Mouse (Mus musculus): ENCODE measurements around the gene 1700037H04Rik. TPM values are rescaled to one million over a fixed set of nuclear protein-coding genes. Genes with fewer than 3 reads are reported as not detected.

1700037H04Rik gene
- total and polyA plus RNA-seq, 3 experiments = 9.8 to 48.9 (median 11.3) TPM

DNA sequence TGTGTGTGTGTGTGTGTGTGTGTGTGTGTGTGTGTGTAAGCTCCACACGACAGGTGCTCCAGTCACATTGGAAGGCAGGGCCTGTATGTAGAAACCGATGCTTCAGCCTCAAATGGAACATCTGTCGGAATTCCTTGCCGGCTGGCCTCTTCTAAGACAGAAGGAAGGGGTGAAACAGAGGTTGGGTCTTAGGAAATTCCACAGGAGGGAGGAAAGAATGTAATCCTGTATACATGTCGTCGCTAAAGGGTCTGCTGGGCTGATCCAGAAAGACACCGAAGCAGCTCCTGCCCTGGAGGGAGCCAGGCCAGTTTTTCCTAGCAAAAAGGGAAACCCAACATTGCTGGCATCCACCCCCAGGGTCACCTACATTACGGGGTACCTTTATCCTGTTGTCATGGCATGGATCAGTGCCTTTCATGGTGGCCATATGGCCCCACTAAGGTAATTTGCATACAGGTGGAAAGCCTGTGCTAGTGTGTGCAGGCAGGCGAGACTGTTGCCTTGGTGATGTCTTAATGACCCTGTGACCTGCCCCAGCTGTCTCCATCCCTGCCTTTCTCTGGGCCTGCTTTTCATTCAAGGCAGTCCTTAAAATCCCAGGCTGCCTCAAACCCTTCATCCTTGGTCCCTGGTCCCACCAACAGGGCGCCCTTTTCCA lies 30.6 kb upstream of the 1700037H04Rik start:
- Histone ChIP-seq H3K4me3 (no peak overlapping the region), H3K36me3 (ENCODE audit: control insufficient read depth, insufficient read depth, low read length) (no peaks in the 10 kb centered on the region), H3K79me2 (replicated peaks; ENCODE audit: control insufficient read depth, insufficient read depth, low read length) (no peaks in the 10 kb centered on the region), H3K9ac (ENCODE audit: low read depth, low read length) (no peak overlapping the region), H3K27ac (no peak overlapping the region), H3K27me3 (ENCODE audit: control insufficient read depth, insufficient read depth, low read length) (no peaks in the 10 kb centered on the region), H3K4me1 (ENCODE audit: control insufficient read depth, insufficient read depth, low read length) (peaks cover 5% of the 10 kb centered on the region)
- peak in 1 of 2 experiments; percentile 36 for DNase-seq
- TF ChIP-seq POLR2A (IDR thresholded peaks at IDR 0.05; ENCODE audit: insufficient read depth, low read depth, low read length) (no peak), EP300 (IDR thresholded peaks at IDR 0.05; ENCODE audit: insufficient read depth, low read depth, low read length) (no peak), CTCF (IDR thresholded peaks at IDR 0.05) (no peak)
- 80% methylated on average over 10 of the region's 10 CpGs for WGBS
- intact Hi-C loops (cut with DNase I) = no loop called here

DNA sequence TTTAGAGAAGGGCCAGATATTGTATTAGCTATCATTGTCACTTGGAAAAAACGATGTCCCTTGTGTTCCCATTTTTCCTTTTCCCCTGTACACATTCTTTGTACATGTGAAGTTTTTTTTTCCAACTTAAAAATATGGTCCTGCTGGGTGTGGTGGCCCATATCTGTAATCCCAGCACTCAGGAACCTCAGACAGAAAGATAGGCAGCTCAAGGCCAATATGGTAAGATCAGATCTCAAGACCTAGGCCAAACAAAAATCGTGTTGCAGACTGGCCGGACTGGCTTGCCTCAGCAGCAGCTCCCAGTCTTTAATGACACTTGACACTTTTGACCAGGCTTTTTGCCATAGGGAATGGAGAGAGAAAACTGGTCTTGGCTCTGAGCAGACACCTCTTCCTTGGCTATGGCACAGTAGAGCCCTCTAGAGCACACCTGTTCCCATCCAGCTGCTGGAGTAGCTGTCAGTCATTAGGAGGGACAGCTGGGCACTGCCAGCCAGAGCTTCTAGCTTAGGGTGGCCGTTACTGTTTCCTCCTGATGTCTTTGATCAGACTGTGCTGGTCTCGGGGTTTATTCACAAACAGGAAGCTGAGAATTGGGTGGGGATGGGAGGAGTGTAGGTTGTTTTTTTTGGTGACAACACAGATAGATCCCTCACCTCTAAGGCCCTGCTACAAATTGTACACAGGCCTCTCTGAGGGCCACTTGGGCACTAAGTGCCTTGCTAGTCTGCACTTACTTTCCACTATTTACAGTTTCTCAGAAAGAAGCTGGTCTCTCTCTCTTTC lies 29.8 kb upstream of the 1700037H04Rik start:
- TF ChIP-seq CTCF (IDR thresholded peaks at IDR 0.05) = no peak
- TF ChIP-seq EP300 (IDR thresholded peaks at IDR 0.05; ENCODE audit: insufficient read depth, low read depth, low read length) = no peak
- no peak for TF ChIP-seq POLR2A (IDR thresholded peaks at IDR 0.05; ENCODE audit: insufficient read depth, low read depth, low read length)
- DNase-seq = no peak
- Histone ChIP-seq H3K79me2 (replicated peaks; ENCODE audit: control insufficient read depth, insufficient read depth, low read length) (no peaks in the 10 kb centered on the region), H3K4me1 (ENCODE audit: control insufficient read depth, insufficient read depth, low read length) (peaks cover 5% of the 10 kb centered on the region), H3K4me3 (no peak overlapping the region), H3K27ac (no peak overlapping the region), H3K36me3 (ENCODE audit: control insufficient read depth, insufficient read depth, low read length) (no peaks in the 10 kb centered on the region), H3K27me3 (ENCODE audit: control insufficient read depth, insufficient read depth, low read length) (no peaks in the 10 kb centered on the region), H3K9ac (ENCODE audit: low read depth, low read length) (no peak overlapping the region)
- WGBS = 50% methylated on average over 5 of the region's 5 CpGs
- intact Hi-C loops (cut with DNase I) = loop anchor here (10.0 kb wide), 1 partner anchor 165 kb away; the partner anchor contains the start of gene Rnf24

DNA sequence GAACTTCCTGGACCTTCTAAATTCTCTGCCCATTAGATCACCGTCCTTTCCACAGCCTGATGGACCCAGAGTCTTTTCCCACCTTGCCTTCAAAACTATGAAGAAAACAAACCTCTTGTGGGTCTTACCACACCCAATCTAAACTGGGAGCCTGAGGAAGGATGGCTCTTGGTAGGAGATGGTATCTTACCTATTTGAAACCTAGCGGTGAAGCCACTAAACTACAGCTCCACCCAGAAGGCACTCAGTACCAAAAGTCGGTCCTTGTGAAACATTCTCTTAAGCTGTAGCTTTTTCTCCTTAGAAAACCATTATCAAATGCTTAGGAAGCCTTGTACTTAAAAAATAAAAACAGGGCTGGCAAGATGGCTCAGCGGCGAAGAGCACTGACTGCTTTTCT lies 28.4 kb upstream of the 1700037H04Rik start:
- WGBS = 93% methylated on average over 5 of the region's 5 CpGs
- DNase-seq = no peak
- Histone ChIP-seq H3K4me3 (no peak overlapping the region), H3K9ac (ENCODE audit: low read depth, low read length) (no peak overlapping the region), H3K27ac (no peak overlapping the region), H3K79me2 (replicated peaks; ENCODE audit: control insufficient read depth, insufficient read depth, low read length) (no peaks in the 10 kb centered on the region), H3K36me3 (ENCODE audit: control insufficient read depth, insufficient read depth, low read length) (no peaks in the 10 kb centered on the region), H3K27me3 (ENCODE audit: control insufficient read depth, insufficient read depth, low read length) (no peaks in the 10 kb centered on the region), H3K4me1 (ENCODE audit: control insufficient read depth, insufficient read depth, low read length) (peaks cover 5% of the 10 kb centered on the region)
- TF ChIP-seq EP300 (IDR thresholded peaks at IDR 0.05; ENCODE audit: insufficient read depth, low read depth, low read length) (no peak), CTCF (IDR thresholded peaks at IDR 0.05) (no peak), POLR2A (IDR thresholded peaks at IDR 0.05; ENCODE audit: insufficient read depth, low read depth, low read length) (no peak)
- intact Hi-C loops (cut with DNase I) = loop anchor here (10.0 kb wide), 1 partner anchor 166 kb away; the partner anchor contains the start of gene Rnf24

DNA sequence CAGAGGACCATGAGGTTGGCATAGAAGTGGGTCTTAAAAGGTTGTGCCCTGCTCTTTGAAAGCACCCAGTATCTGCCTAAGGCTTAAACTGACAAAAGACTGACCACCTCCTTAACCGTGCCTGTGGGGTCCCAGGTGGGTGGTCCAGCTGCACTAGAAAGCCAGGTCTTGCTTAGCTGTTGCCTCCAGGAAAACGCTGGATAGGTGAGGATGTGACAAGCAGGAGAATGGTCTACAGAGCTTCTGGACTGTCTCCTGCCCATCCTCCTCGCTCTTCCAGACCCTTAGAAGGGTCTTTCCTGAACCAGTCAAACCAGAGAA lies 27.7 kb upstream of the 1700037H04Rik start:
- WGBS = 53% methylated on average over 3 of the region's 3 CpGs
- Histone ChIP-seq H3K79me2 (replicated peaks; ENCODE audit: control insufficient read depth, insufficient read depth, low read length) (no peaks in the 10 kb centered on the region), H3K4me1 (ENCODE audit: control insufficient read depth, insufficient read depth, low read length) (peaks cover 5% of the 10 kb centered on the region), H3K4me3 (peak overlapping the region; percentile 63; the same call in 1 of the 2 replicates), H3K9ac (ENCODE audit: low read depth, low read length) (peak overlapping the region; percentile 68), H3K27me3 (ENCODE audit: control insufficient read depth, insufficient read depth, low read length) (no peaks in the 10 kb centered on the region), H3K27ac (peak overlapping the region; percentile 70), H3K36me3 (ENCODE audit: control insufficient read depth, insufficient read depth, low read length) (no peaks in the 10 kb centered on the region)
- DNase-seq = no peak
- no peak for TF ChIP-seq EP300 (IDR thresholded peaks at IDR 0.05; ENCODE audit: insufficient read depth, low read depth, low read length)
- TF ChIP-seq CTCF (IDR thresholded peaks at IDR 0.05) = no peak
- TF ChIP-seq POLR2A (IDR thresholded peaks at IDR 0.05; ENCODE audit: insufficient read depth, low read depth, low read length) = no peak
- intact Hi-C loops (cut with DNase I) = loop anchor here (10.0 kb wide), 1 partner anchor 167 kb away; the partner anchor contains the start of gene Rnf24

DNA sequence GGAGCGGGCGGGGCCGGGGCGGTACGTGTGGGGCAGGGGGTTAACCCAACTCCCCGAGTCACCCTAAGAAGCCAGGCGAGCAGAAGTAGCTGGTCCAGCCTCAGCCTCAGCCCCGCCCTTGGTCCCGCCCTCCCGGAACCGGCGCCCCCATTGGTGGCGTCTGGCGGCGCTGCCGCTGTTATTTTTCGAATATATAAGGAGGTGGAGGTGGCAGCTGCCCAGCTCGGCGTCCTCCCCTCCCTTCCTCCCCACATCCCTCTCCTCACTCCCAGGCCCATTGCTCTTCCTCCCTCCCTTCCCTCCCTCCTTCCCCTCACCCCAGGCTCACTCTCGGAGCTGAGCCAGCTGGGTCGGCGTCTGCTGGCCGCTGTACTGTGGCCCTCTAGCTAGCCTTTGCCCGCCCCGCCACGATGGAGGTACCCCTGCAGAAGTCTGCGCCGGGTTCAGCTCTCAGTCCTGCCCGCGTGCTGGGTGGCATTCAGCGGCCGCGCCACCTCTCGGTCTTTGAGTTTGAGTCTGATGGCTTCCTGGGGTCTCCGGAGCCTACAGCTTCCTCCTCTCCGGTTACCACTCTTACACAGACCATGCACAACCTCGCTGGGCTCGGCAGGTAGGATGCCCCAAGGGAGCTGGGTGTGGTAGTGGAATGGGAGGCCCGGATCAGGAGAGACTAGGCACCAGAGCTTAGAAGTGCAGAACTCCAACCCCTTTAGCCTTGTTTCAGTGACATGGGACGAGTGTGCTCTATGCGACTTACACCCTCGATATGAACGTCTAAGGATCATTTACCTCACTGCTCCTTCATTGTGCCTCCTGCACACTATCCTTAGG lies 27.1 kb upstream of the 1700037H04Rik start, which contains the start of the genes Cdc25b and Spef1:
Cdc25b (plus strand) TSS at position 179 of the 831 bp plus-strand sequence.
Spef1 (minus strand) TSS at position 512 of the 831 bp plus-strand sequence.
- no peaks in the 10 kb centered on the region for H3K79me2 ChIP-seq (replicated peaks; ENCODE audit: control insufficient read depth, insufficient read depth, low read length)
- intact Hi-C loops (cut with DNase I) = loop anchor here (10.0 kb wide), 1 partner anchor 168 kb away; the partner anchor contains the start of gene Rnf24
- TF ChIP-seq CTCF (IDR thresholded peaks at IDR 0.05) = peak; percentile 58
- TF ChIP-seq POLR2A (IDR thresholded peaks at IDR 0.05; ENCODE audit: insufficient read depth, low read depth, low read length) = peak; percentile 62; the same call in 1 of the 2 replicates
- 0 out of 2 replicates have a peak, but pooled peaks have one; percentile 38 for TF ChIP-seq EP300 (IDR thresholded peaks at IDR 0.05; ENCODE audit: insufficient read depth, low read depth, low read length)
- no peaks in the 10 kb centered on the region for H3K36me3 ChIP-seq (ENCODE audit: control insufficient read depth, insufficient read depth, low read length)
- H3K4me1 ChIP-seq (ENCODE audit: control insufficient read depth, insufficient read depth, low read length) = peaks cover 5% of the 10 kb centered on the region
- peak within 1 kb of the TSS; percentile 70 for H3K9ac ChIP-seq (ENCODE audit: low read depth, low read length)
- WGBS = 2% methylated on average over 43 of the region's 43 CpGs
- peak; percentile 89 to 91 for DNase-seq
- H3K4me3 ChIP-seq = peak within 1 kb of the TSS; percentile 63
- H3K27ac ChIP-seq = peak within 1 kb of the TSS; percentile 70
- no peaks in the 10 kb centered on the region for H3K27me3 ChIP-seq (ENCODE audit: control insufficient read depth, insufficient read depth, low read length)

Measured in heart, adult 2 months (tissue).